Mouse (Mus musculus): Measurements from ENCODE around the gene Cd82. TPM values are rescaled to one million over a fixed set of nuclear protein-coding genes. Genes with fewer than 3 reads are reported as not detected.
A peak's percentile ranks its signal among the peaks of the same experiment; 100 is the strongest.

Gene Cd82
- polyA plus RNA-seq, 1 experiment = 209 TPM

DNA sequence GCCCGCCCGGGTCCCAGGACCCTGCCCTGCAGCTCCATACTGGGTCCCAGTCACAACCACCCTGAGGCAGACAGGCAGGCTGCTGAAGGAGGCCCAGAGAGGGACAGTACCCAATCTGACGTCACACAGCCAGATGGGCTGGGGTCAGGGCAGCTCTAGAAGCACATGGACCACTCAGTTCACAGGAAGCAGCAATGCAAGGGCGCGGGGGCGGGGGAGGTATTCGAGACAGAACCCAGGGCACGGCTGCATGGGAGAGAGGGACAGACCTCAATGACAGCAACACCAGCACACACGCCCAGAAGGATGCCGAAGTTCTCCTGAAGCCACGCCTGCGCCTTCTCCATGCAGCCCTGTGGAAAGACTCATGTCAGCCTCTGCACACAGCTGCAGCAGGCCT, 43.0 kb downstream of the Cd82 start:
- H3K4me3 ChIP-seq (ENCODE audit: extremely low read depth, insufficient read depth, insufficient read length) = no peak overlapping the region
- 94% methylated on average over 12 of the region's 12 CpGs for WGBS
- TF ChIP-seq CTCF (IDR thresholded peaks at IDR 0.05; ENCODE audit: extremely low read depth, insufficient read depth, insufficient read length, insufficient replicate concordance) = no peak
- no peak for TF ChIP-seq POLR2A (IDR thresholded peaks at IDR 0.05; ENCODE audit: low read depth, low read length)
- peaks cover 6% of the 10 kb centered on the region; the same call in 1 of the 2 replicates for H3K4me1 ChIP-seq (ENCODE audit: control insufficient read depth, insufficient read depth, insufficient read length)
- peaks cover 13% of the 10 kb centered on the region for H3K36me3 ChIP-seq (ENCODE audit: control insufficient read depth, insufficient read depth, low read length)
- no peak for DNase-seq (ENCODE audit: low read depth in 1 of 2, low spot score in 2 of 2)
- H3K27ac ChIP-seq (ENCODE audit: insufficient read depth, low read length) = no peak overlapping the region
- no peaks in the 10 kb centered on the region for H3K27me3 ChIP-seq (ENCODE audit: control insufficient read depth, insufficient read depth, low read length)

DNA sequence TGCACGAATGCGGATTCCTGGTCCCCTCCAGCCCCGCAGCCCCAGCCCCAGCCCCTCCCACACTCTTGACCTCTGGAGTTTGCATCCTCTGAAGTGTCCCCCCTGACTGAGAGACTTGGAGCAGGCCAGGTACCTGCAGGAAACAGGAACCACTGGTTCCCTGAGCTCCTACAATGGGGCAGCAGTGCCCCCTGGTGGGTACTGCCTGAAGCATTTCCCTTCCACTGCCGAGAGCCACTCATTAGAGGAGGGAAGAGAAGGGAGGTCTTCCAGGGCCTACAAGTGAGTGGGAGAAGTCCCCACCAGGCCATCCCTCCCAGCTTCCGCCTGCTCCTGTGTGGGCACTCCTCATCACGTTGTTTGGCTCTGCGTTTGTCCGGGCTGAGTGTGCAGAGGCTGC, 44.5 kb downstream of the Cd82 start:
- H3K4me1 ChIP-seq (ENCODE audit: control insufficient read depth, insufficient read depth, insufficient read length) = no peaks in the 10 kb centered on the region
- peak in 1 of 2 experiments; percentile 62 for DNase-seq (ENCODE audit: low read depth in 1 of 2, low spot score in 2 of 2)
- WGBS = 49% methylated on average over 8 of the region's 8 CpGs
- H3K36me3 ChIP-seq (ENCODE audit: control insufficient read depth, insufficient read depth, low read length) = peaks cover 13% of the 10 kb centered on the region
- H3K27me3 ChIP-seq (ENCODE audit: control insufficient read depth, insufficient read depth, low read length) = no peaks in the 10 kb centered on the region
- no peak for TF ChIP-seq POLR2A (IDR thresholded peaks at IDR 0.05; ENCODE audit: low read depth, low read length)
- TF ChIP-seq CTCF (IDR thresholded peaks at IDR 0.05; ENCODE audit: extremely low read depth, insufficient read depth, insufficient read length, insufficient replicate concordance) = peak; percentile 62; the same call in 1 of the 2 replicates
- no peak overlapping the region for H3K4me3 ChIP-seq (ENCODE audit: extremely low read depth, insufficient read depth, insufficient read length)
- no peak overlapping the region for H3K27ac ChIP-seq (ENCODE audit: insufficient read depth, low read length)

DNA sequence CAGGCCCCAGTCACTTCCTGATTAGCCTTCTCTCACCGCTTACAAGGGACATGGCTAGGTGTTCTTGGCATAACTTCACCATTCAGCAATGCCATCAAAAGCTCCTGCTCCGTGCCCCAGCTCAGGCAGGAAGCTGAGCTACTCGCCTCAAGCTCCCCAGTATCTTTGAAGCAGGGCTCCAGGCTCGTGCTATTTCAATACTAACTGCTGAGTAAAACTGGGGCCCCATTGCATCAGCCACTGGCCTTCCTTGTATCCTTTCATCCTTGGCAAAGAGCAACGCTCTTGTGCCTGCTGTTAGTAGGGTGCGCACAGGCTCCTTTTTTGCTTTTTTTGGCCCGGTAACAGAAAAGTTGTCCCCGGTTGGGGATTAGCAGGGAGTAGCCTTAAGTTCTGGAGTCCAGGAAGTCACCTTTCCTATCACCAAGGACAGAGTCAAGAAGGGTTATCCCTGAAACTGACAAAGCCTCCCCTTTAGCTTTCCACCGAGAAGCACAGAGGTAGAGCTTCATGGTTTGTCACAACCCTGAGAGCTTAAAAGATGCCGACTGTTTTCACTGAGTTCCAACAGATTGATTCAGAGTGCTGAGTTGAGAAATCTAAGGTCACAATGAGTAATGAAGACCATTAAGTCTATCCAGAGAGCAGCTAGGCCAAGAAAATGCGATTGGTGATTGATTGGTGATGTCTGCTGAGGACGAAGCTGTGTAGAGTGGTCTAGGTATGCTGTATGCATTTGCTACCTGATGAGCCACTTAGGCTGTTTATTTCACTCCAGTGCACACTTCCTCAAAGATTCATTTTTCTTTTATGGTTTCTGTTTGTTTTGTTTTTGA, 45.8 kb downstream of the Cd82 start:
- Histone ChIP-seq H3K36me3 (ENCODE audit: control insufficient read depth, insufficient read depth, low read length) (peaks cover 13% of the 10 kb centered on the region), H3K27ac (ENCODE audit: insufficient read depth, low read length) (no peak overlapping the region), H3K4me1 (ENCODE audit: control insufficient read depth, insufficient read depth, insufficient read length) (no peaks in the 10 kb centered on the region), H3K4me3 (ENCODE audit: extremely low read depth, insufficient read depth, insufficient read length) (no peak overlapping the region), H3K27me3 (ENCODE audit: control insufficient read depth, insufficient read depth, low read length) (no peaks in the 10 kb centered on the region)
- no peak for DNase-seq (ENCODE audit: low read depth in 1 of 2, low spot score in 2 of 2)
- WGBS = 76% methylated on average over 12 of the region's 12 CpGs
- TF ChIP-seq POLR2A (IDR thresholded peaks at IDR 0.05; ENCODE audit: low read depth, low read length) (no peak), CTCF (IDR thresholded peaks at IDR 0.05; ENCODE audit: extremely low read depth, insufficient read depth, insufficient read length, insufficient replicate concordance) (no peak)

DNA sequence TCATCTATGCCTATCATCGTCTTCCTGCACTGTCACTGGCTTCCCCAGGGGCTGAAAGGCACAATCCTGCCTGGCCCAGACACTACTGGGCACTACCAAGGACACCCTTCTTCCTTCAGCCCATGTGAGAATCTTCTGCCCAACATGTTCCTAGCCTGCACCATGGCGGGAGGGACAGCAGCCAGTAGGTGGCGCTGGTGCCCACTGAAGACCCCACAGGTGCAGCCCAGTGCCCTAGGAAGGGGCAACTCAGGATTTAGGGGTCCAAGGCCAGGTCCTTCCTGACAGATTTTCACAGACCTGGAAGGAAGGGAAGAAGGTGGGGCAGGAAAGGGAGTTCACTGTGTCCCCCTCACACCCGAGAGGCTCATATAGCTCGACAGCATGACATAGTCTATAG, 47.7 kb downstream of the Cd82 start:
- Histone ChIP-seq H3K4me1 (ENCODE audit: control insufficient read depth, insufficient read depth, insufficient read length) (no peaks in the 10 kb centered on the region; the same call in 1 of the 2 replicates), H3K27me3 (ENCODE audit: control insufficient read depth, insufficient read depth, low read length) (no peaks in the 10 kb centered on the region), H3K36me3 (ENCODE audit: control insufficient read depth, insufficient read depth, low read length) (peaks cover 8% of the 10 kb centered on the region), H3K4me3 (ENCODE audit: extremely low read depth, insufficient read depth, insufficient read length) (no peak overlapping the region), H3K27ac (ENCODE audit: insufficient read depth, low read length) (no peak overlapping the region)
- DNase-seq (ENCODE audit: low read depth in 1 of 2, low spot score in 2 of 2) = peak in 1 of 2 experiments; percentile 60
- WGBS = 59% methylated on average over 5 of the region's 5 CpGs
- TF ChIP-seq CTCF (IDR thresholded peaks at IDR 0.05; ENCODE audit: extremely low read depth, insufficient read depth, insufficient read length, insufficient replicate concordance) (peak; percentile 83; the same call in 1 of the 2 replicates), POLR2A (IDR thresholded peaks at IDR 0.05; ENCODE audit: low read depth, low read length) (no peak)

DNA sequence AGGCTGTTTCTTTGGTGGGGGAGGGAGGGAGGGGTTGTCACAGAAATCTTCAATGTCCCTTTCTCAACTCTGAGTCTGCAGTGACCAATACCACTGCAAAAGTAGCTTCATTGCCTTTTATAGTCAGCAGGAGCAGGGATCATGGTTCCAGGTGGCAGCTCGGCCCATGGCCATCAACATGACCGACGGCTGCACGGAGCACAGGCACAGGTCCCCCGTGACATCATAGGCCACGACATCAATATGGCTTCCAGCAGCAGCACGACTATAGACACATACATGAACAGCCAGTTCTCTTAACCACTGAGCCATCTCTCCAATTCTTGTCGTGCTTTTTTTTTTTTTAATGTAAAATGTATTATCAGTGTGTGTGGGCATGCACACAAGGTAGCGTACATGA, 48.8 kb downstream of the Cd82 start:
- no peaks in the 10 kb centered on the region for H3K36me3 ChIP-seq (ENCODE audit: control insufficient read depth, insufficient read depth, low read length)
- no peak overlapping the region for H3K27ac ChIP-seq (ENCODE audit: insufficient read depth, low read length)
- TF ChIP-seq POLR2A (IDR thresholded peaks at IDR 0.05; ENCODE audit: low read depth, low read length) (no peak), CTCF (IDR thresholded peaks at IDR 0.05; ENCODE audit: extremely low read depth, insufficient read depth, insufficient read length, insufficient replicate concordance) (no peak)
- WGBS = 84% methylated on average over 9 of the region's 9 CpGs
- no peak overlapping the region for H3K4me3 ChIP-seq (ENCODE audit: extremely low read depth, insufficient read depth, insufficient read length)
- H3K4me1 ChIP-seq (ENCODE audit: control insufficient read depth, insufficient read depth, insufficient read length) = no peaks in the 10 kb centered on the region; the same call in 1 of the 2 replicates
- no peaks in the 10 kb centered on the region for H3K27me3 ChIP-seq (ENCODE audit: control insufficient read depth, insufficient read depth, low read length)
- DNase-seq (ENCODE audit: low read depth in 1 of 2, low spot score in 2 of 2) = no peak

DNA sequence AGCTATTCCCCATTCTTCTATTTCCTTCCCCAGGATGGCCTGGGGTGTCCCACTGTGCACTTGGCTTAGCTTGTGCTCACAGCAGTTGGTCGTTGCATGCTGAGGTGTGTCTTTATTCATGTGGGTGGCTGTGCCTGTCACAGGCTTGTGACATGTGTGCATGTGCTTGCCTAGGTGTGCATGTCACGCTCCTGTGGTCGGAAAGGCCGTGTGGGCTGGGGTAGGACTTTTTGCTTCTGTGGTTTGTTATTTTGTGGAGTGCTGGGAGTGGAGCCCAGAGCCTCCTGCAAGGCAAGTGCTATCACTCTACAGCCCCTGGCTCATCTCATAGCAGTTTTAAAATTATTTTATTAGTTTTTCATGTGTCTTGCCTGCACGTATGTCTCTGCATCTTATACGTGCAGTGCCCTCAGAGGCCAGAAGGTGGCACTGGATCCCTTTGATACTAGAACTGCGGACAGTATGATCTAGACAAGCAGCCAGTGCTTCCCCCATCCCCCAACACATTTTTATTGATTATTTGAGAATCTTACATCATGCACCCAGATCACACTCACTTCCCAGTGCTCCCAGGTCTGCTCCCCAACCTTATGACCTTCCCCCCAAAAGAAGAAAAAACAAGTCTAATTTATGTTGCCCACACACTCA, 49.4 kb downstream of the Cd82 start:
- no peaks in the 10 kb centered on the region for H3K36me3 ChIP-seq (ENCODE audit: control insufficient read depth, insufficient read depth, low read length)
- TF ChIP-seq POLR2A (IDR thresholded peaks at IDR 0.05; ENCODE audit: low read depth, low read length) = no peak
- TF ChIP-seq CTCF (IDR thresholded peaks at IDR 0.05; ENCODE audit: extremely low read depth, insufficient read depth, insufficient read length, insufficient replicate concordance) = peak; percentile 62; the same call in 1 of the 2 replicates
- WGBS = 46% methylated on average over 7 of the region's 7 CpGs
- no peaks in the 10 kb centered on the region; the same call in 1 of the 2 replicates for H3K4me1 ChIP-seq (ENCODE audit: control insufficient read depth, insufficient read depth, insufficient read length)
- no peak overlapping the region for H3K27ac ChIP-seq (ENCODE audit: insufficient read depth, low read length)
- DNase-seq (ENCODE audit: low read depth in 1 of 2, low spot score in 2 of 2) = peak in 1 of 2 experiments; percentile 73
- H3K27me3 ChIP-seq (ENCODE audit: control insufficient read depth, insufficient read depth, low read length) = no peaks in the 10 kb centered on the region
- no peak overlapping the region for H3K4me3 ChIP-seq (ENCODE audit: extremely low read depth, insufficient read depth, insufficient read length)

All from spleen, adult 2 months (tissue).